Mouse (Mus musculus) hindbrain, postnatal 0 days (tissue): ENCODE measurements at regions not wholly inside any gene's neighbourhood (a gene's known extent, or its start where the extent isn't known, plus 50 kb on each side); places are given as distances from the start of the nearest gene placed in this dataset.

Experiments used
- ATAC-seq: fragments of 200-750 bp; cut with Nextera tagmentation; 2 replicates; pipeline ENCODE4 v1.8.0; 2017; ENCODE audit warnings: mild to moderate bottlenecking, moderate TSS enrichment, moderate library complexity
- DNase-seq: peaks from one replicate; pipeline ENCODE4 v3.0.0-alpha.2; 2015; ENCODE audit warnings: low spot score
- H3K27ac ChIP-seq: fragments of 300-500 bp; sonication (generic); 2 replicates; pipeline ENCODE4 v1.5.1; 2014; ENCODE audit warnings: mild to moderate bottlenecking
- H3K27me3 ChIP-seq: fragments of 300-500 bp; sonication (generic); 2 replicates; pipeline ENCODE4 v1.6.1; 2014; ENCODE audit warnings: low read length, mixed read lengths; ENCODE audit not compliant: insufficient read depth
- H3K36me3 ChIP-seq: fragments of 300-500 bp; sonication (generic); 2 replicates; pipeline ENCODE4 v1.6.1; 2014; ENCODE audit warnings: low read length, mixed read lengths; ENCODE audit not compliant: insufficient read depth
- H3K4me1 ChIP-seq: fragments of 300-500 bp; sonication (generic); 2 replicates; pipeline ENCODE4 v1.6.1; 2014; ENCODE audit warnings: antibody characterized with exemption, low read length, mixed read lengths; ENCODE audit not compliant: insufficient read depth
- H3K4me2 ChIP-seq: fragments of 300-500 bp; sonication (generic); 2 replicates; pipeline ENCODE4 v1.6.1; 2014; ENCODE audit warnings: low read depth, mild to moderate bottlenecking, low read length, moderate library complexity, mixed read lengths
- H3K4me3 ChIP-seq: fragments of 300-500 bp; sonication (generic); 2 replicates; pipeline ENCODE4 v1.5.1; 2014; ENCODE audit warnings: low read length
- H3K9ac ChIP-seq: fragments of 300-500 bp; sonication (generic); replicated peaks from 2 replicates; pipeline ENCODE4 v1.6.1; 2014; ENCODE audit warnings: mild to moderate bottlenecking, low read length, moderate library complexity, mixed read lengths
- H3K9me3 ChIP-seq: fragments of 300-500 bp; sonication (generic); 2 replicates; pipeline ENCODE4 v1.6.1; 2016; ENCODE audit warnings: low read length, mixed read lengths
- CTCF ChIP-seq: IDR thresholded peaks from 2 replicates; pipeline ENCODE4 v1.5.1; 2016; ENCODE audit warnings: antibody characterized with exemption, control low read depth, low read depth
- WGBS: fragments of 180-500 bp; shearing (Covaris S2); extraction: QIAGEN DNeasy Blood & Tissue Kit; methylation state at CpG from one replicate; pipeline ENCODE4 v1.1.7; 2014; 5-methylcytosine and 5-hydroxymethylcytosine counted together

- no peak for TF ChIP-seq CTCF
- Histone ChIP-seq H3K27ac (no peak overlapping the region), H3K9ac (no peak overlapping the region), H3K27me3 (no peaks in the 10 kb centered on the region), H3K36me3 (no peaks in the 10 kb centered on the region), H3K4me1 (no peaks in the 10 kb centered on the region), H3K4me3 (no peak overlapping the region), H3K9me3 (no peaks in the 10 kb centered on the region), H3K4me2 (no peak overlapping the region)
- WGBS = 55% methylated on average over 8 of the region's 8 CpGs
- ATAC-seq (no peak), DNase-seq (no peak)
Observed at GRCm38 (mm10) chr11:35024448-35024847, 96.6 kb upstream of the Slit3 start.

- WGBS = 91% methylated on average over 4 of the region's 4 CpGs
- Histone ChIP-seq H3K27ac (no peak overlapping the region), H3K36me3 (no peaks in the 10 kb centered on the region), H3K4me3 (no peak overlapping the region), H3K4me2 (no peak overlapping the region), H3K4me1 (no peaks in the 10 kb centered on the region), H3K9ac (no peak overlapping the region), H3K27me3 (no peaks in the 10 kb centered on the region), H3K9me3 (no peaks in the 10 kb centered on the region)
- DNase-seq (no peak), ATAC-seq (no peak)
- TF ChIP-seq CTCF = no peak
Observed at GRCm38 (mm10) chr11:35023813-35024212, 97.2 kb upstream of the Slit3 start.

GRCm38 (mm10) chr11:35021990-35022625 lies 98.9 kb upstream of the Slit3 start:
- H3K36me3 ChIP-seq = no peaks in the 10 kb centered on the region
- H3K27me3 ChIP-seq = no peaks in the 10 kb centered on the region
- H3K9me3 ChIP-seq = no peaks in the 10 kb centered on the region
- H3K4me2 ChIP-seq = no peak overlapping the region
- no peak overlapping the region for H3K27ac ChIP-seq
- ATAC-seq = no peak
- no peak for TF ChIP-seq CTCF
- peak; percentile 8 for DNase-seq
- WGBS = 57% methylated on average over 3 of the region's 3 CpGs
- H3K9ac ChIP-seq = no peak overlapping the region
- no peaks in the 10 kb centered on the region for H3K4me1 ChIP-seq
- no peak overlapping the region for H3K4me3 ChIP-seq

GRCm38 (mm10) chr11:35016998-35017397 lies 104.0 kb upstream of the Slit3 start:
- no peaks in the 10 kb centered on the region for H3K36me3 ChIP-seq
- no peak overlapping the region for H3K27ac ChIP-seq
- no peak for TF ChIP-seq CTCF
- no peak overlapping the region for H3K9ac ChIP-seq
- no peaks in the 10 kb centered on the region for H3K4me1 ChIP-seq
- H3K9me3 ChIP-seq = no peaks in the 10 kb centered on the region
- H3K27me3 ChIP-seq = no peaks in the 10 kb centered on the region
- DNase-seq = no peak
- 84% methylated on average over 3 of the region's 3 CpGs for WGBS
- no peak overlapping the region for H3K4me2 ChIP-seq
- H3K4me3 ChIP-seq = no peak overlapping the region
- no peak for ATAC-seq

GRCm38 (mm10) chr11:35011521-35012476 lies 109.2 kb upstream of the Slit3 start:
- TF ChIP-seq CTCF = no peak
- Histone ChIP-seq H3K36me3 (no peaks in the 10 kb centered on the region), H3K4me2 (0 out of 2 replicates have a peak overlapping the region, but pooled peaks have one; percentile 10), H3K4me3 (no peak overlapping the region), H3K27me3 (no peaks in the 10 kb centered on the region), H3K9me3 (no peaks in the 10 kb centered on the region), H3K9ac (no peak overlapping the region), H3K4me1 (no peaks in the 10 kb centered on the region), H3K27ac (0 out of 2 replicates have a peak overlapping the region, but pooled peaks have one; percentile 15)
- DNase-seq (peak; percentile 64), ATAC-seq (no peak)
- 56% methylated on average over 24 of the region's 24 CpGs for WGBS

- H3K27ac ChIP-seq = no peak overlapping the region
- no peaks in the 10 kb centered on the region for H3K9me3 ChIP-seq
- no peak overlapping the region for H3K4me3 ChIP-seq
- ATAC-seq = no peak
- H3K9ac ChIP-seq = no peak overlapping the region
- no peaks in the 10 kb centered on the region for H3K36me3 ChIP-seq
- WGBS = 37% methylated on average over 20 of the region's 20 CpGs
- TF ChIP-seq CTCF = no peak
- 0 out of 2 replicates have a peak, but pooled peaks cover 3% of the 10 kb centered on the region for H3K4me1 ChIP-seq
- DNase-seq = peak; percentile 11
- H3K27me3 ChIP-seq = no peaks in the 10 kb centered on the region
- H3K4me2 ChIP-seq = 0 out of 2 replicates have a peak overlapping the region, but pooled peaks have one; percentile 11
Observed at GRCm38 (mm10) chr11:35006773-35007567, 114.1 kb upstream of the Slit3 start.
